Mouse (Mus musculus): ENCODE measurements around the gene Actl7b.

- TF ChIP-seq CTCF (IDR thresholded peaks at IDR 0.05; ENCODE audit: control insufficient read depth, insufficient read depth, insufficient replicate concordance, low read depth, low read length) (no peak), POLR2A (IDR thresholded peaks at IDR 0.05; ENCODE audit: control insufficient read depth, low read depth, low read length) (no peak)
These were observed 44.8 kb downstream of the Actl7b start for GRCm38 (mm10) chr4:56696401-56696800.
